Mouse (Mus musculus): ENCODE results near the gene Txndc9.
"Not testable (repeated sequence)": the region's sequence is repeated elsewhere in the genome, so short reads cannot be mapped to it uniquely, and the experiment has no call there.

- not testable (repeated sequence) for TF ChIP-seq CTCF (IDR thresholded peaks at IDR 0.05; ENCODE audit: low read depth, low read length); POLR2A (IDR thresholded peaks at IDR 0.05; ENCODE audit: insufficient read depth, low read length); EP300 (IDR thresholded peaks at IDR 0.05; ENCODE audit: insufficient read depth, low read depth, low read length)
Measured at GRCm38 (mm10) chr1:37976666-37977065, 21.0 kb downstream of the Txndc9 start.
